Mouse (Mus musculus): ENCODE measurements at regions not wholly inside any gene's neighbourhood (a gene's known extent, or its start where the extent isn't known, plus 50 kb on each side); places are given as distances from the start of the nearest gene placed in this dataset.

GRCm38 (mm10) chr17:63715687-63716086, 147.2 kb upstream of the Fer start:
- TF ChIP-seq CTCF (conservative IDR thresholded peaks at IDR 0.05; ENCODE audit: insufficient read depth, insufficient read length, low read depth, low read length), result no peak
- TF ChIP-seq POLR2A (IDR thresholded peaks at IDR 0.05; ENCODE audit: low read depth, low read length), result no peak
